Comparison of ENCODE assay signal across 22 mouse cellular contexts in genomic region chr6:112825657-112826056, GRCm38 (mm10).
"Had no signal": no experiment of that assay in that cellular context is flagged by ENCODE, and none has a peak within 500 bp of the region (broad histone marks: within the 10 kb centered on the region; RNA-seq: fewer than 3 reads in every experiment).

No protein-coding gene starts in this region.

- H3K27ac ChIP-seq: kidney, embryonic 15.5 days; limb, embryonic 12.5 days; limb, embryonic 15.5 days; liver, embryonic 14.5 days; macrophage; neural tube, embryonic 13.5 days; stomach, embryonic 15.5 days had no signal

- H3K36me3 ChIP-seq: kidney, embryonic 15.5 days; limb, embryonic 12.5 days; limb, embryonic 15.5 days; stomach, embryonic 15.5 days had no signal

- DNase-seq: kidney, adult 2 months; kidney, postnatal 10 days; kidney, postnatal 36 days; left cerebral cortex, postnatal 4 days; liver, postnatal 0 days; retina, postnatal 1 day; right cerebral cortex, postnatal 25 days; spleen, adult 18-20 months; thymus, postnatal 25 days had no signal

- H3K4me2 ChIP-seq: kidney, embryonic 15.5 days; limb, embryonic 12.5 days; limb, embryonic 15.5 days; liver, embryonic 11.5 days; lung, embryonic 14.5 days; neural tube, embryonic 13.5 days; stomach, embryonic 15.5 days had no signal

- ATAC-seq: intestine, postnatal 0 days; liver, postnatal 0 days; lung, postnatal 0 days; midbrain, embryonic 16.5 days had no signal

- H3K9me3 ChIP-seq: kidney, embryonic 15.5 days; limb, embryonic 12.5 days; limb, embryonic 15.5 days; neural tube, embryonic 13.5 days; stomach, embryonic 15.5 days had no signal

- H3K9ac ChIP-seq: kidney, embryonic 15.5 days; limb, embryonic 12.5 days; limb, embryonic 15.5 days; liver, embryonic 14.5 days; liver, postnatal 0 days; lung, embryonic 14.5 days; neural tube, embryonic 13.5 days; stomach, embryonic 15.5 days had no signal

- H3K27me3 ChIP-seq: kidney, embryonic 15.5 days; limb, embryonic 12.5 days; limb, embryonic 15.5 days; neural tube, embryonic 13.5 days; stomach, embryonic 15.5 days had no signal

- H3K4me3 ChIP-seq: kidney, embryonic 15.5 days; limb, embryonic 12.5 days; limb, embryonic 15.5 days; myocyte; neural tube, embryonic 13.5 days; stomach, embryonic 15.5 days had no signal

- H3K4me1 ChIP-seq: kidney, embryonic 15.5 days had no signal
